Mouse (Mus musculus) cortical plate, adult 2 months (tissue): ENCODE measurements around the gene Zbtb14. TPM values are rescaled to one million over a fixed set of nuclear protein-coding genes. Genes with fewer than 3 reads are reported as not detected.

Experiments used
- H3K27ac ChIP-seq: fragments of 200-500 bp; 2 replicates; pipeline ENCODE4 v1.5.1; 2012; ENCODE audit warnings: low read length, control low read depth, inconsistent platforms; ENCODE audit not compliant: insufficient read depth
- H3K4me1 ChIP-seq: fragments of 200-500 bp; 2 replicates; pipeline ENCODE4 v1.6.1; 2011; ENCODE audit warnings: low read length; ENCODE audit not compliant: control insufficient read depth, insufficient read depth
- H3K4me3 ChIP-seq: fragments of 200-500 bp; 2 replicates; pipeline ENCODE4 v1.5.1; 2011; ENCODE audit warnings: mild to moderate bottlenecking, low read length, control low read depth; ENCODE audit not compliant: insufficient read depth
- CTCF ChIP-seq: fragments of 200-500 bp; IDR thresholded peaks from 2 replicates; pipeline ENCODE4 v1.5.1; 2011; ENCODE audit warnings: mild to moderate bottlenecking, control low read depth, low read length; ENCODE audit not compliant: insufficient read depth; ENCODE audit errors: extremely low read depth
- POLR2A ChIP-seq: fragments of 200-500 bp; IDR thresholded peaks from 2 replicates; pipeline ENCODE4 v1.6.1; 2011; ENCODE audit warnings: mild to moderate bottlenecking, low read length, control low read depth; ENCODE audit not compliant: insufficient read depth; ENCODE audit errors: extremely low read depth
- polyA plus RNA-seq: library from polyadenylated mRNA; depleted of rRNA; stranded (reverse); fragments of >200 nt; gene quantifications from 2 replicates; pipeline ENCODE4 v1.2.3, GENCODE M21; 2012; rRNA removed

The Zbtb14 gene
- polyA plus RNA-seq = 16.4 and 16.7 TPM in 2 replicates

- peak within 1 kb of the TSS; percentile 100 for H3K27ac ChIP-seq
- peaks cover 5% of the 10 kb centered on the region; the same call in 1 of the 2 replicates for H3K4me1 ChIP-seq
- TF ChIP-seq CTCF (no peak), POLR2A (peak; percentile 44; the same call in 1 of the 2 replicates)
- H3K4me3 ChIP-seq = peak within 1 kb of the TSS; percentile 88
Measured at GRCm38 (mm10) chr17:69382511-69383100, at the start of gene Zbtb14. Gene Zbtb14 (plus strand): TSS chr17:69383050.

- no peak overlapping the region for H3K27ac ChIP-seq
- no peak for TF ChIP-seq POLR2A
- no peak for TF ChIP-seq CTCF
- H3K4me3 ChIP-seq = no peak overlapping the region
- H3K4me1 ChIP-seq = no peaks in the 10 kb centered on the region
Measured at GRCm38 (mm10) chr17:69346056-69346455, 36.8 kb upstream of the Zbtb14 start.

GRCm38 (mm10) chr17:69349014-69349531 lies 33.8 kb upstream of the Zbtb14 start:
- TF ChIP-seq CTCF (peak; percentile 63), POLR2A (no peak)
- Histone ChIP-seq H3K4me1 (no peaks in the 10 kb centered on the region), H3K4me3 (peak overlapping the region; percentile 36), H3K27ac (no peak overlapping the region)

- TF ChIP-seq POLR2A (no peak), CTCF (no peak)
- H3K4me3 ChIP-seq = no peak overlapping the region
- H3K27ac ChIP-seq = no peak overlapping the region
- no peaks in the 10 kb centered on the region for H3K4me1 ChIP-seq
Measured at GRCm38 (mm10) chr17:69365049-69365448, 17.8 kb upstream of the Zbtb14 start.

GRCm38 (mm10) chr17:69380838-69381237 lies 2.0 kb upstream of the Zbtb14 start:
- Histone ChIP-seq H3K4me3 (no peak overlapping the region), H3K4me1 (peaks cover 5% of the 10 kb centered on the region; the same call in 1 of the 2 replicates), H3K27ac (no peak overlapping the region)
- TF ChIP-seq CTCF (no peak), POLR2A (no peak)

GRCm38 (mm10) chr17:69383201-69383940 lies 521 bp downstream of the Zbtb14 start:
- Histone ChIP-seq H3K4me3 (peak overlapping the region; percentile 88), H3K27ac (peak overlapping the region; percentile 100), H3K4me1 (peaks cover 5% of the 10 kb centered on the region; the same call in 1 of the 2 replicates)
- TF ChIP-seq CTCF (no peak), POLR2A (no peak)

GRCm38 (mm10) chr17:69383941-69384665 lies 1.3 kb downstream of the Zbtb14 start:
- Histone ChIP-seq H3K4me1 (peaks cover 5% of the 10 kb centered on the region; the same call in 1 of the 2 replicates), H3K4me3 (peak overlapping the region; percentile 88), H3K27ac (peak overlapping the region; percentile 100)
- no peak for TF ChIP-seq CTCF
- TF ChIP-seq POLR2A = 0 out of 2 replicates have a peak, but pooled peaks have one; percentile 34

- Histone ChIP-seq H3K4me1 (no peaks in the 10 kb centered on the region), H3K27ac (no peak overlapping the region), H3K4me3 (no peak overlapping the region)
- TF ChIP-seq POLR2A = no peak
- TF ChIP-seq CTCF = no peak
Measured at GRCm38 (mm10) chr17:69396147-69397033, 13.5 kb downstream of the Zbtb14 start.

- Histone ChIP-seq H3K4me1 (no peaks in the 10 kb centered on the region), H3K4me3 (no peak overlapping the region), H3K27ac (no peak overlapping the region)
- no peak for TF ChIP-seq POLR2A
Measured at GRCm38 (mm10) chr17:69397163-69397562, 14.3 kb downstream of the Zbtb14 start.
